Mouse (Mus musculus): Measurements from ENCODE around the gene Itpa.

DNA sequence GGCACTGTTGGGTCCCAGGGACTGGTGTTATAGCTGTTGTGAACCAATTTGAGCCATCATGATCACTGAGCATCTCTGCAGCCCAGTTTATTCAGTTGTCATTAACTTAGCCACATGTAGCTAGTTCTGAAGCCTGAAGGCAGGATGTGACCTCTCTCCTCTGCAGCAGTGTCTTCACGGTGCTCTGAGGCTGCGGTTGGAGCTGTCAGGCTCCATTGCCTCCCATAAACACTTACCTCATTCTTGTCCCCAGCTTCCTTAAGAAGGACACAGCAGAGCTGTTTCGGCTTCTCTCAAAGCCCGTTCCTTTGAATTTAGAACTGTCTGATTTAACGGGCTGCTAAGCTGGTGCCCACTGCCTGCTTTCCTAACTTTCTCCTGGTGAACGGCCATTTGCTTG, 12.5 kb downstream of the Itpa start:
- TF ChIP-seq CTCF (IDR thresholded peaks at IDR 0.05; ENCODE audit: low read depth, low read length): no peak
- TF ChIP-seq POLR2A (IDR thresholded peaks at IDR 0.05; ENCODE audit: insufficient read depth, low read length): no peak
- no peak for TF ChIP-seq EP300 (IDR thresholded peaks at IDR 0.05; ENCODE audit: insufficient read depth, low read depth, low read length)
